Mouse (Mus musculus) forebrain, embryonic 14.5 days (tissue): ENCODE results near the gene Nfya. TPM values are rescaled to one million over a fixed set of nuclear protein-coding genes. Genes with fewer than 3 reads are reported as not detected.

ENCODE experiments used
- ATAC-seq: fragments of 200-750 bp; cut with Nextera tagmentation; 2 replicates; pipeline ENCODE4 v1.8.0; 2017; ENCODE audit warnings: mild to moderate bottlenecking, moderate library complexity
- DNase-seq: peaks from one replicate; pipeline ENCODE4 v3.0.0-alpha.2; 2015; ENCODE audit warnings: low spot score
- H3K27ac ChIP-seq: fragments of 300-500 bp; sonication (generic); 2 replicates; pipeline ENCODE4 v1.5.1; 2014; ENCODE audit warnings: low read depth, mild to moderate bottlenecking, control low read depth, low read length, moderate library complexity
- H3K27me3 ChIP-seq: fragments of 300-500 bp; sonication (generic); replicated peaks from 2 replicates; pipeline ENCODE4 v1.6.1; 2014; ENCODE audit warnings: low read length, control low read depth, mixed read lengths; ENCODE audit not compliant: control insufficient read depth, insufficient read depth
- H3K36me3 ChIP-seq: fragments of 300-500 bp; sonication (generic); 2 replicates; pipeline ENCODE4 v1.6.1; 2014; ENCODE audit warnings: low read length, control low read depth; ENCODE audit not compliant: control insufficient read depth, insufficient read depth
- H3K4me1 ChIP-seq: fragments of 300-500 bp; sonication (generic); 2 replicates; pipeline ENCODE4 v1.6.1; 2014; ENCODE audit warnings: antibody characterized with exemption, low read length, control low read depth; ENCODE audit not compliant: control insufficient read depth, insufficient read depth
- H3K4me2 ChIP-seq: fragments of 300-500 bp; sonication (generic); 2 replicates; pipeline ENCODE4 v1.6.1; 2014; ENCODE audit warnings: mild to moderate bottlenecking, control low read depth, low read length
- H3K4me3 ChIP-seq: fragments of 300-500 bp; sonication (generic); 2 replicates; pipeline ENCODE4 v1.5.1; 2014; ENCODE audit warnings: low read depth, low read length, control low read depth
- H3K9ac ChIP-seq: fragments of 300-500 bp; sonication (generic); 2 replicates; pipeline ENCODE4 v1.6.1; 2014; ENCODE audit warnings: mild to moderate bottlenecking, low read length, control low read depth, moderate library complexity
- H3K9me3 ChIP-seq: fragments of 300-500 bp; sonication (generic); replicated peaks from 2 replicates; pipeline ENCODE4 v1.6.1; 2016; ENCODE audit warnings: low read length, control low read depth, mixed read lengths; ENCODE audit not compliant: control insufficient read depth
- WGBS: fragments of 180-500 bp; shearing (Covaris S2); extraction: QIAGEN DNeasy Blood & Tissue Kit; methylation state at CpG from one replicate; pipeline ENCODE4 v1.1.7; 2014; 5-methylcytosine and 5-hydroxymethylcytosine counted together
- polyA plus RNA-seq: library from polyadenylated mRNA; unstranded; fragments of >200 nt; fragmentation: Nextera tagmentation; extraction: Ambion mirVana; gene quantifications from 2 replicates; pipeline ENCODE4 v1.2.1, GENCODE M21; 2014

Gene Nfya
- polyA plus RNA-seq, 1 experiment from 2014 or later: 20.7 TPM

- H3K4me3 ChIP-seq: no peak overlapping the region
- WGBS: 96% methylated on average over 5 of the region's 5 CpGs
- no peaks in the 10 kb centered on the region for H3K9me3 ChIP-seq
- ATAC-seq (no peak), DNase-seq (no peak)
- no peak overlapping the region for H3K9ac ChIP-seq
- no peaks in the 10 kb centered on the region for H3K4me1 ChIP-seq
- H3K4me2 ChIP-seq: no peak overlapping the region
- no peak overlapping the region for H3K27ac ChIP-seq
- H3K36me3 ChIP-seq: peaks cover 89% of the 10 kb centered on the region
- no peaks in the 10 kb centered on the region for H3K27me3 ChIP-seq
Observed at GRCm38 (mm10) chr17:48389442-48389841, 20.3 kb downstream of the Nfya start.

- Histone ChIP-seq H3K36me3 (peaks cover 81% of the 10 kb centered on the region), H3K4me2 (no peak overlapping the region), H3K9ac (no peak overlapping the region), H3K4me1 (no peaks in the 10 kb centered on the region), H3K27ac (no peak overlapping the region), H3K27me3 (no peaks in the 10 kb centered on the region), H3K4me3 (no peak overlapping the region), H3K9me3 (no peaks in the 10 kb centered on the region)
- no peak for ATAC-seq
- DNase-seq: no peak
- 83% methylated on average over 2 of the region's 2 CpGs for WGBS
Observed at GRCm38 (mm10) chr17:48388666-48389065, 21.0 kb downstream of the Nfya start.

- Histone ChIP-seq H3K4me3 (no peak overlapping the region), H3K9ac (no peak overlapping the region), H3K36me3 (peaks cover 54% of the 10 kb centered on the region), H3K9me3 (no peaks in the 10 kb centered on the region), H3K4me1 (no peaks in the 10 kb centered on the region), H3K4me2 (no peak overlapping the region), H3K27ac (no peak overlapping the region), H3K27me3 (no peaks in the 10 kb centered on the region)
- DNase-seq (no peak), ATAC-seq (no peak)
- WGBS: 73% methylated on average over 2 of the region's 2 CpGs
Observed at GRCm38 (mm10) chr17:48385786-48386461, 23.8 kb downstream of the Nfya start.

GRCm38 (mm10) chr17:48379050-48379449, 30.7 kb downstream of the Nfya start:
- no peak overlapping the region for H3K4me2 ChIP-seq
- no peak for ATAC-seq
- no peak overlapping the region for H3K27ac ChIP-seq
- H3K4me3 ChIP-seq: no peak overlapping the region
- no peak for DNase-seq
- H3K27me3 ChIP-seq: no peaks in the 10 kb centered on the region
- no peaks in the 10 kb centered on the region for H3K9me3 ChIP-seq
- no peaks in the 10 kb centered on the region for H3K4me1 ChIP-seq
- H3K9ac ChIP-seq: no peak overlapping the region
- no peaks in the 10 kb centered on the region for H3K36me3 ChIP-seq

GRCm38 (mm10) chr17:48376102-48376501, 33.6 kb downstream of the Nfya start:
- Histone ChIP-seq H3K27ac (no peak overlapping the region), H3K9ac (no peak overlapping the region), H3K27me3 (no peaks in the 10 kb centered on the region), H3K4me3 (no peak overlapping the region), H3K9me3 (no peaks in the 10 kb centered on the region), H3K36me3 (no peaks in the 10 kb centered on the region), H3K4me1 (no peaks in the 10 kb centered on the region), H3K4me2 (no peak overlapping the region)
- 95% methylated on average over 1 of the region's 1 CpGs for WGBS
- ATAC-seq (no peak), DNase-seq (no peak)

GRCm38 (mm10) chr17:48372987-48373386, 36.7 kb downstream of the Nfya start:
- H3K27ac ChIP-seq: no peak overlapping the region
- ATAC-seq (no peak), DNase-seq (no peak)
- H3K4me1 ChIP-seq: no peaks in the 10 kb centered on the region
- H3K27me3 ChIP-seq: no peaks in the 10 kb centered on the region
- no peak overlapping the region for H3K4me2 ChIP-seq
- no peak overlapping the region for H3K9ac ChIP-seq
- no peak overlapping the region for H3K4me3 ChIP-seq
- H3K36me3 ChIP-seq: no peaks in the 10 kb centered on the region
- 86% methylated on average over 8 of the region's 8 CpGs for WGBS
- no peaks in the 10 kb centered on the region for H3K9me3 ChIP-seq

GRCm38 (mm10) chr17:48371621-48372020, 38.1 kb downstream of the Nfya start:
- Histone ChIP-seq H3K4me1 (no peaks in the 10 kb centered on the region), H3K9me3 (no peaks in the 10 kb centered on the region), H3K4me2 (no peak overlapping the region), H3K27ac (no peak overlapping the region), H3K4me3 (no peak overlapping the region), H3K9ac (no peak overlapping the region), H3K27me3 (no peaks in the 10 kb centered on the region), H3K36me3 (no peaks in the 10 kb centered on the region)
- ATAC-seq: no peak
- no peak for DNase-seq

- Histone ChIP-seq H3K9me3 (no peaks in the 10 kb centered on the region), H3K36me3 (no peaks in the 10 kb centered on the region), H3K9ac (no peak overlapping the region), H3K27ac (no peak overlapping the region), H3K4me2 (no peak overlapping the region), H3K27me3 (no peaks in the 10 kb centered on the region), H3K4me1 (no peaks in the 10 kb centered on the region), H3K4me3 (no peak overlapping the region)
- WGBS: 94% methylated on average over 5 of the region's 5 CpGs
- DNase-seq (no peak), ATAC-seq (no peak)
Observed at GRCm38 (mm10) chr17:48366806-48367205, 42.9 kb downstream of the Nfya start.

GRCm38 (mm10) chr17:48365511-48366155, 44.1 kb downstream of the Nfya start:
- WGBS: 69% methylated on average over 9 of the region's 9 CpGs
- ATAC-seq: no peak
- H3K4me1 ChIP-seq: no peaks in the 10 kb centered on the region
- no peaks in the 10 kb centered on the region for H3K36me3 ChIP-seq
- no peaks in the 10 kb centered on the region for H3K27me3 ChIP-seq
- DNase-seq: no peak
- no peak overlapping the region for H3K9ac ChIP-seq
- H3K4me3 ChIP-seq: no peak overlapping the region
- H3K27ac ChIP-seq: no peak overlapping the region
- no peak overlapping the region for H3K4me2 ChIP-seq
- H3K9me3 ChIP-seq: no peaks in the 10 kb centered on the region
